Mouse (Mus musculus) cerebellum, adult 8-10 months (tissue): ENCODE data around the gene Zfp938.

Experiments used
- DNase-seq: peaks from one replicate; pipeline ENCODE4 v3.0.0; 2022

Gene Zfp938

GRCm38 (mm10) chr10:82240742-82241400 is at the start of gene Zfp938:
Zfp938 (minus strand) TSS chr10:82241280.
- DNase-seq, result peak; percentile 80

DNA sequence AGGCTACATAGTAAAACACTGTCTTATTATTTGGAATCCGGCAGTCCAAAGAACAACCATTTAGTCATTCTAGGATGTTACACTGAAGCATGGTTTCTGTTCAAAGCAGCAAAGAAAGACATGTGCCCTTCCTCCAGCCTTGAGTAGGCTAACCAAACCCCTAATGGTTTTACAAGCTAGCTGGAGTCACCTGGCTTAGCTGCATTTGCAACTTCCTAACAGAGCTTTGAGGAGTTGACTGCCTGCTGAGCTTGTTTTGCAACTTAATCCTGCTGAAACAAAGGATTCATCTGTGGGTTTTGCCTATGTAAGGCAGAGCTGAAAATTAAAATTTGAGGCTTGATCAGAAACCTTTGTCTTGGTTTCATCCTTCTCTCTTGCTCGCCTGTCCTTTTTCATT is 16.3 kb upstream of the Zfp938 start:
- DNase-seq, result no peak

DNA sequence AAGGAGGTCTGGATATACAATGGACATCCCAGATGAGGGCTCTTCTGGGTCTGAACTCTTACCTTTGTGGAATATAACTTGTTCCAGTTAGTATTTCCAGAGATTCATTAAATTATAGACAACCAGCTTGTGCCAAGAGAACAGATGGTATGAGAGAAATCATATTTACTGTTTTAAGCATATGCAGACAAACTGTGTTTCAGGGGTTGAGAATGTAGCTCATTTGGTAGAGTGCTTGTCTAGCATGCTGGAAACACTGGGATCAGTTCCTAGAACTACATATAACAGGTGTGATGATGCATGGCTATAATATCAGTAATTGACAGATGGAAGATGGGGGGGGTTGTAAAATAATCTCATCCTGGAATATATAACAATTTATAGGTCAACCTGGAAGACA is 3.9 kb upstream of the Zfp938 start:
- DNase-seq, result no peak

DNA sequence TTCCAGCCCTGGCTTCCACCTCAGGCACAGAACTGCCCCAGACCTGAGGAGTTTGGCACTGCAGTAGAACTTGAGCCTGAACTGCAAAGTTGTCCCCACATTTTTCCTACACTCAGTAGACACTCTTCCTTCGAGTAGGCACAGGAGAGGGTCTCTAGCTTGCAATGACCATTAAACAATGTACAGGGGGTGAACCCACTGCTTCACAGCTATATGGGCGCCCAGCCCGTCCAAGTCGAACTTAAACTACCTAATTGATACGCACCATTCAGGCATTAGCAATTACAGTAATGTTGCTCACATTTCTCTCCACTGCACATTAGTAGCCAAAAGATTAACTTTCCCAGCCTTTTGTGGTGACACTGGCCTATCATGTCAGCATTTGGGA is 315 bp upstream of the Zfp938 start:
- DNase-seq, result no peak

GRCm38 (mm10) chr10:82178257-82179064 is 62.6 kb downstream of the Zfp938 start:
- peak; percentile 84 for DNase-seq
